Mouse (Mus musculus) liver, embryonic 11.5 days (tissue): Measurements from ENCODE around the gene Lgr4. TPM values are rescaled to one million over a fixed set of nuclear protein-coding genes. Genes with fewer than 3 reads are reported as not detected.

Experiments used
- ATAC-seq: fragments of 200-750 bp; cut with Nextera tagmentation; replicated peaks from 2 replicates; pipeline ENCODE4 v1.8.0; 2017; ENCODE audit warnings: moderate number of reproducible peaks, mild to moderate bottlenecking, moderate TSS enrichment, moderate library complexity; ENCODE audit not compliant: low FRiP score
- DNase-seq: peaks from one replicate; pipeline ENCODE4 v3.0.0-alpha.2; 2017; ENCODE audit warnings: low spot score
- H3K27ac ChIP-seq: fragments of 300-500 bp; sonication (generic); 2 replicates; pipeline ENCODE4 v1.5.1; 2014; ENCODE audit warnings: mild to moderate bottlenecking, low read depth, low read length, control low read depth
- H3K27me3 ChIP-seq: fragments of 300-500 bp; sonication (generic); replicated peaks from 2 replicates; pipeline ENCODE4 v1.6.1; 2014; ENCODE audit warnings: low read length, mixed read lengths; ENCODE audit not compliant: control insufficient read depth, insufficient read depth
- H3K36me3 ChIP-seq: fragments of 300-500 bp; sonication (generic); 2 replicates; pipeline ENCODE4 v1.6.1; 2014; ENCODE audit warnings: mild to moderate bottlenecking, low read length, moderate library complexity, mixed read lengths; ENCODE audit not compliant: control insufficient read depth, insufficient read depth
- H3K4me1 ChIP-seq: fragments of 300-500 bp; sonication (generic); replicated peaks from 2 replicates; pipeline ENCODE4 v1.6.1; 2014; ENCODE audit warnings: low read length, mixed read lengths; ENCODE audit not compliant: control insufficient read depth, insufficient read depth
- H3K4me2 ChIP-seq: fragments of 300-500 bp; sonication (generic); 2 replicates; pipeline ENCODE4 v1.6.1; 2014; ENCODE audit warnings: mild to moderate bottlenecking, control low read depth, moderate library complexity
- H3K4me3 ChIP-seq: fragments of 300-500 bp; sonication (generic); 2 replicates; pipeline ENCODE4 v1.5.1; 2014; ENCODE audit warnings: low read depth, low read length, control low read depth
- H3K9ac ChIP-seq: fragments of 300-500 bp; sonication (generic); 2 replicates; pipeline ENCODE4 v1.6.1; 2014; ENCODE audit warnings: low read depth, low read length, control low read depth
- H3K9me3 ChIP-seq: fragments of 300-500 bp; sonication (generic); 2 replicates; pipeline ENCODE4 v1.6.1; 2016; ENCODE audit warnings: low read length, inconsistent platforms, mixed read lengths; ENCODE audit not compliant: control insufficient read depth
- WGBS: fragments of 180-500 bp; shearing (Covaris S2); extraction: QIAGEN DNeasy Blood & Tissue Kit; methylation state at CpG from one replicate; pipeline ENCODE4 v1.1.7; 2014; 5-methylcytosine and 5-hydroxymethylcytosine counted together
- polyA plus RNA-seq: library from polyadenylated mRNA; unstranded; fragments of >200 nt; fragmentation: Nextera tagmentation; extraction: Ambion mirVana; gene quantifications from 2 replicates; pipeline ENCODE4 v1.2.1, GENCODE M21; 2014

The Lgr4 gene
- polyA plus RNA-seq, 1 experiment from 2014 or later, result 10.0 TPM

DNA sequence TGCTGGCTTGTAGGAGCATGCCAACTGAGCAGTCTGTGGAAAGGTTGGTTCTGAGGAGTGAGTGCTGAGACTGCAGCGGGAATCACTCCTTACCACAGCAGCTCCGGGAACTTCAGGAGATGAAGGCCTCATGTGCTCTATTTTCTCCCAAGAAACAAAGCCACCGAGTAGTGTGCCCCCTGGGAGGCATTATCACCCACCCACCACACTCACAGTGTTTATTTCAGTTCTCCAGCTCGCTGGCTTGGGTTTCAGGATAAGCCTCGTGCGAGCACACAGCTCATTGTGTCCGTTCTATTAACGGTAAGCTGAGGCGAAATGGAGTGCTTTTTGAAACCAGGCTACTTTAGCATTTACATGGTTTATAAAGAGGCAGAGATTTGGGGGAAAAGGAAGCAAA is 68.1 kb downstream of the Lgr4 start:
- WGBS, result 63% methylated on average over 9 of the region's 9 CpGs
- Histone ChIP-seq H3K9ac (no peak overlapping the region), H3K9me3 (no peaks in the 10 kb centered on the region), H3K4me2 (no peak overlapping the region), H3K27ac (no peak overlapping the region), H3K36me3 (no peaks in the 10 kb centered on the region), H3K27me3 (no peaks in the 10 kb centered on the region), H3K4me3 (no peak overlapping the region), H3K4me1 (peaks cover 24% of the 10 kb centered on the region)
- ATAC-seq (no peak), DNase-seq (no peak)

- H3K4me3 ChIP-seq, result no peak overlapping the region
- no peaks in the 10 kb centered on the region for H3K9me3 ChIP-seq
- no peaks in the 10 kb centered on the region for H3K27me3 ChIP-seq
- ATAC-seq (no peak), DNase-seq (no peak)
- H3K27ac ChIP-seq, result no peak overlapping the region
- H3K36me3 ChIP-seq, result no peaks in the 10 kb centered on the region
- 78% methylated on average over 11 of the region's 11 CpGs for WGBS
- no peak overlapping the region for H3K4me2 ChIP-seq
- no peak overlapping the region for H3K9ac ChIP-seq
- peaks cover 24% of the 10 kb centered on the region for H3K4me1 ChIP-seq
These were observed 68.8 kb downstream of the Lgr4 start for GRCm38 (mm10) chr2:109986036-109986785.

GRCm38 (mm10) chr2:109987946-109988345 is 70.5 kb downstream of the Lgr4 start:
- ATAC-seq (no peak), DNase-seq (no peak)
- H3K4me1 ChIP-seq, result peaks cover 24% of the 10 kb centered on the region
- no peaks in the 10 kb centered on the region for H3K27me3 ChIP-seq
- no peak overlapping the region for H3K27ac ChIP-seq
- H3K9me3 ChIP-seq, result no peaks in the 10 kb centered on the region
- 82% methylated on average over 5 of the region's 5 CpGs for WGBS
- no peak overlapping the region for H3K4me2 ChIP-seq
- H3K9ac ChIP-seq, result no peak overlapping the region
- no peak overlapping the region for H3K4me3 ChIP-seq
- H3K36me3 ChIP-seq, result no peaks in the 10 kb centered on the region

GRCm38 (mm10) chr2:109989196-109989595 is 71.7 kb downstream of the Lgr4 start:
- Histone ChIP-seq H3K9ac (no peak overlapping the region), H3K9me3 (no peaks in the 10 kb centered on the region), H3K27ac (no peak overlapping the region), H3K36me3 (no peaks in the 10 kb centered on the region), H3K4me1 (peaks cover 32% of the 10 kb centered on the region), H3K4me3 (no peak overlapping the region), H3K27me3 (no peaks in the 10 kb centered on the region), H3K4me2 (peak overlapping the region; percentile 24; the same call in 1 of the 2 replicates)
- 37% methylated on average over 3 of the region's 3 CpGs for WGBS
- ATAC-seq (no peak), DNase-seq (no peak)

- no peak overlapping the region for H3K27ac ChIP-seq
- H3K4me3 ChIP-seq, result no peak overlapping the region
- no peaks in the 10 kb centered on the region for H3K27me3 ChIP-seq
- ATAC-seq, result no peak
- H3K4me2 ChIP-seq, result peak overlapping the region; percentile 24; the same call in 1 of the 2 replicates
- H3K9ac ChIP-seq, result no peak overlapping the region
- DNase-seq, result no peak
- peaks cover 36% of the 10 kb centered on the region for H3K4me1 ChIP-seq
- H3K9me3 ChIP-seq, result no peaks in the 10 kb centered on the region
- no peaks in the 10 kb centered on the region for H3K36me3 ChIP-seq
- WGBS, result 70% methylated on average over 8 of the region's 8 CpGs
These were observed 72.4 kb downstream of the Lgr4 start for GRCm38 (mm10) chr2:109989679-109990473.

GRCm38 (mm10) chr2:109991754-109992153 is 74.3 kb downstream of the Lgr4 start:
- Histone ChIP-seq H3K27ac (no peak overlapping the region), H3K4me3 (no peak overlapping the region), H3K4me1 (peaks cover 42% of the 10 kb centered on the region), H3K27me3 (no peaks in the 10 kb centered on the region), H3K36me3 (no peaks in the 10 kb centered on the region), H3K9me3 (no peaks in the 10 kb centered on the region), H3K9ac (no peak overlapping the region), H3K4me2 (no peak overlapping the region)
- DNase-seq, result no peak
- WGBS, result 86% methylated on average over 1 of the region's 1 CpGs
- ATAC-seq, result no peak

GRCm38 (mm10) chr2:109992448-109993073 is 75.1 kb downstream of the Lgr4 start:
- H3K4me3 ChIP-seq, result no peak overlapping the region
- H3K9ac ChIP-seq, result no peak overlapping the region
- peaks cover 42% of the 10 kb centered on the region for H3K4me1 ChIP-seq
- ATAC-seq, result no peak; the same call in 1 of the 2 replicates
- no peak overlapping the region for H3K27ac ChIP-seq
- no peaks in the 10 kb centered on the region for H3K36me3 ChIP-seq
- WGBS, result 56% methylated on average over 11 of the region's 11 CpGs
- no peak overlapping the region for H3K4me2 ChIP-seq
- H3K27me3 ChIP-seq, result no peaks in the 10 kb centered on the region
- DNase-seq, result no peak
- H3K9me3 ChIP-seq, result no peaks in the 10 kb centered on the region

GRCm38 (mm10) chr2:109993404-109993803 is 76.0 kb downstream of the Lgr4 start:
- ATAC-seq, result peak; percentile 80

More at GRCm38 (mm10) chr2:109993404-109993803, 76.0 kb downstream of the Lgr4 start:
- Histone ChIP-seq H3K4me1 (peaks cover 39% of the 10 kb centered on the region), H3K4me3 (no peak overlapping the region), H3K27ac (no peak overlapping the region), H3K27me3 (no peaks in the 10 kb centered on the region), H3K9ac (no peak overlapping the region), H3K4me2 (no peak overlapping the region), H3K36me3 (no peaks in the 10 kb centered on the region), H3K9me3 (no peaks in the 10 kb centered on the region)
- no peak for DNase-seq
